Mouse (Mus musculus): Measurements from ENCODE around the gene Tmem183a. TPM values are rescaled to one million over a fixed set of nuclear protein-coding genes. Genes with fewer than 3 reads are reported as not detected.

Gene Tmem183a
- polyA plus RNA-seq, 1 experiment, result 85.2 TPM

DNA sequence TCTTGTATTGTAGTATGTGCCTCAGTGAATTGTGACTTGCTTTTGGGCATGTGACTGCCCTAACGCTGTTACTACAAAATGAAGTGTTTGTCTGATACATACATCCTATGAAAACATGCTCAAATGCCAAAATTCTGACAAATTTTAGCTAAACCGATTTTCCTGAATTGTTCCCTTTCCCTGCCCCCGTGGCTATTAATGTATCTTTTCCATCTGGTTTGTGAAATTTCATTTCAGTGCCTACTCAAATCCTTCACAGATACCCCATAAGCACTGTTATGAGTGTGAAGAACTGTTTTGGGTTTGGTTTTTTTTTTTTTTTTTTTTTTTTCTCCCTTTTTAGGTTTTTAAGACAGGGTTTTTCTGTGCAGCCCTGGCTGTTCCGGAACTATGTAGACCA lies 16.7 kb downstream of the Tmem183a start:
- Histone ChIP-seq H3K27me3 (ENCODE audit: control insufficient read depth, insufficient read depth, insufficient read length) (no peaks in the 10 kb centered on the region), H3K36me3 (ENCODE audit: control insufficient read depth, insufficient read depth) (peaks cover 45% of the 10 kb centered on the region), H3ac (ENCODE audit: control insufficient read depth, insufficient read length, low read depth) (no peak overlapping the region), H3K79me2 (ENCODE audit: control insufficient read depth, insufficient read depth) (no peaks in the 10 kb centered on the region), H3K4me3 (ENCODE audit: insufficient read depth, poor library complexity, severe bottlenecking) (no peak overlapping the region), H3K79me3 (ENCODE audit: low read depth) (no peaks in the 10 kb centered on the region)
- TF ChIP-seq USF1 (IDR thresholded peaks at IDR 0.05; ENCODE audit: low read depth) (no peak), FOSL1 (IDR thresholded peaks at IDR 0.05; ENCODE audit: insufficient read depth, low read length, poor library complexity, severe bottlenecking) (no peak), CTCF (IDR thresholded peaks at IDR 0.05; ENCODE audit: control insufficient read depth, insufficient read depth, insufficient read length) (no peak), MAX (IDR thresholded peaks at IDR 0.05) (no peak), MYOD1 (IDR thresholded peaks at IDR 0.05; ENCODE audit: control insufficient read depth, insufficient read length, low read depth) (no peak)

GRCm38 (mm10) chr1:134344005-134344950 lies 17.5 kb downstream of the Tmem183a start:
- H3K36me3 ChIP-seq (ENCODE audit: control insufficient read depth, insufficient read depth), result peaks cover 37% of the 10 kb centered on the region
- no peaks in the 10 kb centered on the region for H3K27me3 ChIP-seq (ENCODE audit: control insufficient read depth, insufficient read depth, insufficient read length)
- no peaks in the 10 kb centered on the region for H3K79me2 ChIP-seq (ENCODE audit: control insufficient read depth, insufficient read depth)
- H3K79me3 ChIP-seq (ENCODE audit: low read depth), result no peaks in the 10 kb centered on the region
- no peak for TF ChIP-seq MYOD1 (IDR thresholded peaks at IDR 0.05; ENCODE audit: control insufficient read depth, insufficient read length, low read depth)
- TF ChIP-seq FOSL1 (IDR thresholded peaks at IDR 0.05; ENCODE audit: insufficient read depth, low read length, poor library complexity, severe bottlenecking), result no peak
- no peak for TF ChIP-seq CTCF (IDR thresholded peaks at IDR 0.05; ENCODE audit: control insufficient read depth, insufficient read depth, insufficient read length)
- TF ChIP-seq USF1 (IDR thresholded peaks at IDR 0.05; ENCODE audit: low read depth), result no peak
- no peak for TF ChIP-seq CEBPB (IDR thresholded peaks at IDR 0.05; ENCODE audit: low read depth)
- no peak for TF ChIP-seq MYOG (IDR thresholded peaks at IDR 0.05; ENCODE audit: control insufficient read depth, extremely low read depth, insufficient read length)
- no peak for TF ChIP-seq MAX (IDR thresholded peaks at IDR 0.05)
- H3ac ChIP-seq (ENCODE audit: control insufficient read depth, insufficient read length, low read depth), result no peak overlapping the region
- H3K4me3 ChIP-seq (ENCODE audit: insufficient read depth, poor library complexity, severe bottlenecking), result no peak overlapping the region

- TF ChIP-seq USF1 (IDR thresholded peaks at IDR 0.05; ENCODE audit: low read depth) (no peak), CTCF (IDR thresholded peaks at IDR 0.05; ENCODE audit: control insufficient read depth, insufficient read depth, insufficient read length) (no peak), MYOG (IDR thresholded peaks at IDR 0.05; ENCODE audit: control insufficient read depth, extremely low read depth, insufficient read length) (no peak), MYOD1 (IDR thresholded peaks at IDR 0.05; ENCODE audit: control insufficient read depth, insufficient read length, low read depth) (no peak), CEBPB (IDR thresholded peaks at IDR 0.05; ENCODE audit: low read depth) (no peak), MAX (IDR thresholded peaks at IDR 0.05) (no peak), FOSL1 (IDR thresholded peaks at IDR 0.05; ENCODE audit: insufficient read depth, low read length, poor library complexity, severe bottlenecking) (no peak)
Measured at GRCm38 (mm10) chr1:134343567-134343966, 18.2 kb downstream of the Tmem183a start.

GRCm38 (mm10) chr1:134342781-134343310 lies 18.9 kb downstream of the Tmem183a start:
- peaks cover 26% of the 10 kb centered on the region for H3K36me3 ChIP-seq (ENCODE audit: control insufficient read depth, insufficient read depth)
- H3K4me3 ChIP-seq (ENCODE audit: insufficient read depth, poor library complexity, severe bottlenecking), result no peak overlapping the region
- H3K79me2 ChIP-seq (ENCODE audit: control insufficient read depth, insufficient read depth), result no peaks in the 10 kb centered on the region
- TF ChIP-seq MYOD1 (IDR thresholded peaks at IDR 0.05; ENCODE audit: control insufficient read depth, insufficient read length, low read depth), result no peak
- TF ChIP-seq MAX (IDR thresholded peaks at IDR 0.05), result no peak
- TF ChIP-seq FOSL1 (IDR thresholded peaks at IDR 0.05; ENCODE audit: insufficient read depth, low read length, poor library complexity, severe bottlenecking), result no peak
- no peak for TF ChIP-seq CTCF (IDR thresholded peaks at IDR 0.05; ENCODE audit: control insufficient read depth, insufficient read depth, insufficient read length)
- no peak for TF ChIP-seq USF1 (IDR thresholded peaks at IDR 0.05; ENCODE audit: low read depth)
- no peak for TF ChIP-seq MYOG (IDR thresholded peaks at IDR 0.05; ENCODE audit: control insufficient read depth, extremely low read depth, insufficient read length)
- TF ChIP-seq CEBPB (IDR thresholded peaks at IDR 0.05; ENCODE audit: low read depth), result no peak
- H3ac ChIP-seq (ENCODE audit: control insufficient read depth, insufficient read length, low read depth), result no peak overlapping the region
- no peaks in the 10 kb centered on the region for H3K27me3 ChIP-seq (ENCODE audit: control insufficient read depth, insufficient read depth, insufficient read length)
- H3K79me3 ChIP-seq (ENCODE audit: low read depth), result no peaks in the 10 kb centered on the region

More at GRCm38 (mm10) chr1:134343567-134343966, 18.2 kb downstream of the Tmem183a start:
- H3K79me3 ChIP-seq (ENCODE audit: low read depth), result no peaks in the 10 kb centered on the region
- H3ac ChIP-seq (ENCODE audit: control insufficient read depth, insufficient read length, low read depth), result no peak overlapping the region
- H3K27me3 ChIP-seq (ENCODE audit: control insufficient read depth, insufficient read depth, insufficient read length), result no peaks in the 10 kb centered on the region
- no peak overlapping the region for H3K4me3 ChIP-seq (ENCODE audit: insufficient read depth, poor library complexity, severe bottlenecking)
- no peaks in the 10 kb centered on the region for H3K79me2 ChIP-seq (ENCODE audit: control insufficient read depth, insufficient read depth)
- peaks cover 31% of the 10 kb centered on the region for H3K36me3 ChIP-seq (ENCODE audit: control insufficient read depth, insufficient read depth)

DNA sequence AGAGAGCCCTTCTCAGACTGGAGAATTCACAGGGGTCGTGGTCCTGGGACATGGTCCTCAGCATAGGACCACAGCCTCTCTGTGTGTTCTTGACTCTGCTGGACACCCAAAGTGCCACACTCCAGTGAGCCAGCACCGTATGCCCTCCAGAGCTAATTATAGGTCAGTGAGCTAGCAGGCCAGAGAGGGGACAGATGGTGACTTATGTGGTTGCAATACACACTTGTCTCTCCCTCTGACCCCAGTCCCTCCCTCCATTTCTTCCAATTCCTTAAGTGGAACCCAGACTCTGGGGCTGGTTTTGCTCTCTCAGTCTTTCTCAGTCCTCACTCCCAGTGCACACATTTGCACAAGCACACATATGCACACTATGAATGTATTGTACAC lies 19.5 kb downstream of the Tmem183a start:
- TF ChIP-seq MYOG (IDR thresholded peaks at IDR 0.05; ENCODE audit: control insufficient read depth, extremely low read depth, insufficient read length) (no peak), FOSL1 (IDR thresholded peaks at IDR 0.05; ENCODE audit: insufficient read depth, low read length, poor library complexity, severe bottlenecking) (no peak), MAX (IDR thresholded peaks at IDR 0.05) (no peak), CTCF (IDR thresholded peaks at IDR 0.05; ENCODE audit: control insufficient read depth, insufficient read depth, insufficient read length) (no peak), CEBPB (IDR thresholded peaks at IDR 0.05; ENCODE audit: low read depth) (no peak), USF1 (IDR thresholded peaks at IDR 0.05; ENCODE audit: low read depth) (no peak), MYOD1 (IDR thresholded peaks at IDR 0.05; ENCODE audit: control insufficient read depth, insufficient read length, low read depth) (no peak)
- H3ac ChIP-seq (ENCODE audit: control insufficient read depth, insufficient read length, low read depth), result no peak overlapping the region
- H3K36me3 ChIP-seq (ENCODE audit: control insufficient read depth, insufficient read depth), result peaks cover 21% of the 10 kb centered on the region
- H3K79me2 ChIP-seq (ENCODE audit: control insufficient read depth, insufficient read depth), result no peaks in the 10 kb centered on the region
- H3K79me3 ChIP-seq (ENCODE audit: low read depth), result no peaks in the 10 kb centered on the region
- no peak overlapping the region for H3K4me3 ChIP-seq (ENCODE audit: insufficient read depth, poor library complexity, severe bottlenecking)
- no peaks in the 10 kb centered on the region for H3K27me3 ChIP-seq (ENCODE audit: control insufficient read depth, insufficient read depth, insufficient read length)

All from C2C12 (cell line).